Comparison of ENCODE assay signal across 15 mouse cellular contexts in the genomic region with DNA sequence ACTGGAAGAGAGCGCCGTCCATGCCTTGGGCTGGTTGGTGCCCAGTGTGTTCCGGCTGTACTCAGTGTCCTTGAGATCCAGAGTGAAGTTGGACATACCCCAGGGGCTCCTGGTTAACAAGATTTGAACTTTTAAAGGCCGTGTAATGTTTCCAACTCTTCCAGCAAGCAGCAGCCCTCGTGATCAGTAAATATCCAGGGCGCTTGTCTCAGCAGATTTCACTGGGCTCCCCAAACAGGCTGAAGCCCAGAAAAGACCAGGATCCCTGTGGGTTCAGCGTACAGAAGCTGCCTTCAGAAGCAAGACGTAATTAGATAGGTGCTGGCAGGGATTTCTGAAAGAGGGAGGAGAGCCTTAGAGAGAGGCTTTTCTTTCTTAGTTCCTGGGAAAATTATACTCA. TPM values are rescaled to one million over a fixed set of nuclear protein-coding genes. Genes with fewer than 3 reads are reported as not detected.
A peak's percentile ranks its signal among the peaks of the same experiment; 100 is the strongest.
DNase-seq lines count a peak whose midpoint lies in the region; ATAC-seq lines count a peak whose summit lies in the region.
"Had no signal": no experiment of that assay in that cellular context is flagged by ENCODE, and none has a peak within 500 bp of the region (broad histone marks: within the 10 kb centered on the region; RNA-seq: fewer than 3 reads in every experiment).

No protein-coding gene starts in this region.

- H3K4me3 ChIP-seq in hindbrain, embryonic 16.5 days (ENCODE audit: low read length) = no peak overlapping the region
- no peak overlapping the region for H3K4me3 ChIP-seq in hindbrain, embryonic 10.5 days
- H3K4me3 ChIP-seq: heart, embryonic 15.5 days; intestine, embryonic 15.5 days; left cerebral cortex, adult 2 months; liver, embryonic 12.5 days had no signal

- no peaks in the 10 kb centered on the region for H3K27me3 ChIP-seq in hindbrain, embryonic 16.5 days (replicated peaks; ENCODE audit: control insufficient read depth, insufficient read depth, low read length)
- no peaks in the 10 kb centered on the region for H3K27me3 ChIP-seq in hindbrain, embryonic 10.5 days (ENCODE audit: insufficient read depth, poor library complexity, severe bottlenecking)
- H3K27me3 ChIP-seq: heart, embryonic 15.5 days; intestine, embryonic 15.5 days; liver, embryonic 12.5 days had no signal

- peak; percentile 65 to 77 for DNase-seq in adrenal gland, adult (ENCODE audit: inconsistent age in 2 of 2, low spot score in 1 of 2)
- no peak for DNase-seq in adrenal gland, postnatal 25 days
- DNase-seq in hindbrain, embryonic 10.5 days (ENCODE audit: low spot score) = no peak
- DNase-seq in ovary, adult 18-20 months (ENCODE audit: low spot score) = peak; percentile 37
- no peak for DNase-seq in ovary, postnatal 36 days (ENCODE audit: low spot score)
- DNase-seq in telencephalon, adult 2 months (ENCODE audit: low read depth, low spot score) = peak; percentile 48
- DNase-seq in cerebellum, postnatal 36 days = no peak
- DNase-seq: cerebellum, adult 11 months; lung, postnatal 14 days had no signal

- H3K27ac ChIP-seq in hindbrain, embryonic 16.5 days (ENCODE audit: low read depth, low read length) = peak overlapping the region; percentile 0; the same call in 1 of the 2 replicates
- no peak overlapping the region for H3K27ac ChIP-seq in hindbrain, embryonic 10.5 days
- H3K27ac ChIP-seq: heart, embryonic 15.5 days; intestine, embryonic 15.5 days; left cerebral cortex, adult 2 months; liver, embryonic 12.5 days had no signal

- ATAC-seq in hindbrain, embryonic 16.5 days = no peak
- ATAC-seq: intestine, embryonic 15.5 days; liver, embryonic 12.5 days had no signal

- H3K9me3 ChIP-seq in hindbrain, embryonic 16.5 days (ENCODE audit: control insufficient read depth, low read length) = no peaks in the 10 kb centered on the region
- H3K9me3 ChIP-seq in hindbrain, embryonic 10.5 days = no peaks in the 10 kb centered on the region
- H3K9me3 ChIP-seq: heart, embryonic 15.5 days; intestine, embryonic 15.5 days; liver, embryonic 12.5 days had no signal

- H3K4me1 ChIP-seq in hindbrain, embryonic 16.5 days (ENCODE audit: control insufficient read depth, insufficient read depth, low read depth, low read length) = peaks cover 11% of the 10 kb centered on the region
- 0 out of 2 replicates have a peak, but pooled peaks cover 1% of the 10 kb centered on the region for H3K4me1 ChIP-seq in hindbrain, embryonic 10.5 days (replicated peaks)
- H3K4me1 ChIP-seq: heart, embryonic 15.5 days; liver, embryonic 12.5 days had no signal

- WGBS in hindbrain, embryonic 16.5 days = 65% methylated on average over 8 of the region's 8 CpGs
- 79% methylated on average over 8 of the region's 8 CpGs for WGBS in hindbrain, embryonic 10.5 days

- no peak overlapping the region for H3K4me2 ChIP-seq in hindbrain, embryonic 16.5 days (ENCODE audit: low read length)
- H3K4me2 ChIP-seq: heart, embryonic 15.5 days; intestine, embryonic 15.5 days; liver, embryonic 12.5 days had no signal

- H3K9ac ChIP-seq in hindbrain, embryonic 16.5 days (ENCODE audit: low read depth, low read length) = no peak overlapping the region
- H3K9ac ChIP-seq: heart, embryonic 15.5 days; intestine, embryonic 15.5 days; liver, embryonic 12.5 days had no signal

- H3K36me3 ChIP-seq in hindbrain, embryonic 16.5 days (ENCODE audit: control insufficient read depth, insufficient read depth, low read length) = peaks cover 5% of the 10 kb centered on the region; the same call in 1 of the 2 replicates
- peaks cover 46% of the 10 kb centered on the region for H3K36me3 ChIP-seq in hindbrain, embryonic 10.5 days
- H3K36me3 ChIP-seq: heart, embryonic 15.5 days; intestine, embryonic 15.5 days had no signal

RNA-seq across cellular contexts. Expression of gene Vstm2l, which starts 39.3 kb away (rescaled TPM):
- total RNA-seq in adrenal gland, postnatal 25 days (2021) = 1.4 and 1.6 TPM in 2 replicates
- polyA plus RNA-seq in hindbrain, embryonic 16.5 days (2015; fragmentation: Nextera tagmentation; extraction: Ambion mirVana) = 9.5 and 20.7 TPM in 2 replicates
- 0.62 and 3.2 TPM in 2 replicates for polyA plus RNA-seq in hindbrain, embryonic 10.5 days (2016; fragmentation: Nextera tagmentation; extraction: Ambion mirVana)
- total RNA-seq: monocyte, adult 5-6 weeks had no signal
- polyA plus RNA-seq: heart, embryonic 15.5 days; liver, embryonic 12.5 days had no signal

Comparison
In these comparisons a context has a peak if more than half of its experiments do, and no peak if none do; other contexts are left out.
1. DNase-seq: peak in adrenal gland, adult (2 of 2), ovary, adult 18-20 months (single experiment) and telencephalon, adult 2 months (single experiment); none in adrenal gland, postnatal 25 days (single experiment), hindbrain, embryonic 10.5 days (single experiment), ovary, postnatal 36 days (single experiment) and cerebellum, postnatal 36 days (0 of 2).